Mouse (Mus musculus) central nervous system, embryonic 11.5 days (tissue): ENCODE measurements around the gene Skint10. TPM values are rescaled to one million over a fixed set of nuclear protein-coding genes. Genes with fewer than 3 reads are reported as not detected.

Source experiments
- polyA plus RNA-seq: library from polyadenylated mRNA; depleted of rRNA; stranded (reverse); fragments of >200 nt; gene quantifications from 2 replicates; pipeline ENCODE4 v1.2.3, GENCODE M21; 2012; rRNA removed

Skint10 gene
- not detected in 2 replicates for polyA plus RNA-seq

DNA sequence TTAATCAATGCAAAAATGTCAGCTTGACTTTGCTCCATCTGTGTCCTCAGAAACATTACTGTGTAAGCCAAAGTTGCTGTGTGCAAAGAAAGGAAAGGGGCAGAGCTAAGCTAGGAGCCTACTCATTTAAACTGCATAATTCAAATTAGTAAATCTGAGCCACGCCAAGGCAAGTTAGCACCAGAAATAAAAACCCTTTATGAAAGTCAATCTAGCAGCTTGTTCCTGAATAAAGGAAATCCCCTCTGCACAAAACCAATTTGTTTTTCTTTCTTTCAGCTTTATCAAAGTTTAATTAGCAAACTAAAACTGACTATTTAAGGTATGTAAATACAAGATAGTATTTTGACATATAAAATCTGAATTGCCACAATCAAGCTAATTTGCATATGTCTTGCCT, at the start of gene Skint10:
Gene Skint10 (minus strand): TSS at position 101 of the 400 bp plus-strand sequence.

Other genes with a start within 250 kb of the Skint10 start
- not detected in 2 replicates for gene Skint2, start 217.7 kb downstream of the Skint10 start, polyA plus RNA-seq